Mouse (Mus musculus) inflammation-experienced regulatory T-cells, adult 16 weeks (primary cell): Measurements from ENCODE around the gene Picalm. TPM values are rescaled to one million over a fixed set of nuclear protein-coding genes. Genes with fewer than 3 reads are reported as not detected.

Source experiments
- polyA plus RNA-seq: library from polyadenylated mRNA; unstranded; fragments of 100-300 nt; shearing (Covaris generic); gene quantifications from one replicate; pipeline ENCODE4 v1.2.1, GENCODE M21; 2017

Gene Picalm
- 26.3 TPM for polyA plus RNA-seq

DNA sequence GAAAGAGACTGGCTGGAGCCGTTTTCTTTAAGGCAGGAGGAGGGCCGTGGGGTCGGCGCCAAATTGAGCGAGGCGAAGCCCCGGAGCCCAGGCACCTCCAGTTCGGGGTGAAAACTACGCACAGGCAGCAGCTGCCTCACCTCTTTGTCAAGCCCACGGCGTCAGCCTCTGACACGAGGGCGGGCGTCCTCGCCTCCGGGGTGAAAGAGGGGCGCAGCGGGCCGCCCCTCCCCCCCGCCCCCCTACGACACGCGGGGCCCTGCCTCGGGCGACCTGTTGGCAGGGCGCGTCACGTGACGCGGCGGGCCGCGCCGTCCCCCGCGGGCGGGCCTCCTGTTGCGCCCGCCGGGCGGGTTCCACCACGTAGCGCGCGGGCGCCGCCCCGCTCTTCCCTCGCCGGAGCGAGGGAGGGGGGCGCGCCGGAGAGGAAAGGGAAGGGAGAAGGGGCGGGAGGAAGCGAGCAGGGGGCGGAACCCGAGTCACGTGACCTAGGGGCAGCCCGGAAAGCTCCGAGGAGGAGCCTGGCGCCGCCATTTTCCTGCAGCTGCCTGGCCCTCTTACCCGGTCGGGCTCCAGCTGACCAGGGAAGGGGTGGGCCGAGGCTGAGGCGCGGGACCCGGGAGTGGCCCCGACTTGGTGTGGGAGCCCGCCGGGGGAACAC lies at the start of gene Picalm:
Picalm (plus strand) TSS at position 482 of the 661 bp plus-strand sequence.

Other genes starting within 250 kb of the Picalm start
- not detected for gene Ccdc81, start 226.6 kb upstream of the Picalm start, polyA plus RNA-seq
- 97.4 TPM for gene Hikeshi, start 189.0 kb upstream of the Picalm start, polyA plus RNA-seq
- 72.3 TPM for gene Eed, start 149.2 kb upstream of the Picalm start, polyA plus RNA-seq
- not detected for gene Ccdc83, start 135.6 kb downstream of the Picalm start, polyA plus RNA-seq
- 88.5 TPM for gene Sytl2, start 172.0 kb downstream of the Picalm start, polyA plus RNA-seq